Mouse (Mus musculus) hindlimb bud, embryonic 11.5 days (tissue): Measurements from ENCODE around the gene Hp.

Source experiments
- DNase-seq: peaks from one replicate; pipeline ENCODE4 v3.0.0-alpha.2; 2012; ENCODE audit warnings: low read depth, low spot score; ENCODE audit errors: extremely low spot score

The Hp gene

DNA sequence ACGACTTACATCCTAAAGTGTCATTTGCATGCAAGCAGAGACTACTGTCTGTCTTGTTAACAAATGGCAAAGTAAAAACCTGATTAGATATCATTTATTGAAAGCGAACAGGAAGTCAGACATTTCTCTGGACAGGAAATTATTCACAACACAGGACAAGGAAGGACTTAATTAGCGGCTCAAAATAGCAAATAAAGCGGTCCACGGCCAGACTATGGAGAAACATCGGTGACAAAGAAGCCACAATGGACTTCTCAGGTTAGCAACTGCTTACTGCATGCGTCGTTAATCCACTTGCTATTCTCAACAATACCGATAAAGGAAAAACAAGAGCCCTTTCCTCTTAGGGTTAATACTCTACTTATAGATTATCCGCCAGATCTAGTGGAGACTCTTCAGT is 14.2 kb downstream of the Hp start:
- DNase-seq: no peak

DNA sequence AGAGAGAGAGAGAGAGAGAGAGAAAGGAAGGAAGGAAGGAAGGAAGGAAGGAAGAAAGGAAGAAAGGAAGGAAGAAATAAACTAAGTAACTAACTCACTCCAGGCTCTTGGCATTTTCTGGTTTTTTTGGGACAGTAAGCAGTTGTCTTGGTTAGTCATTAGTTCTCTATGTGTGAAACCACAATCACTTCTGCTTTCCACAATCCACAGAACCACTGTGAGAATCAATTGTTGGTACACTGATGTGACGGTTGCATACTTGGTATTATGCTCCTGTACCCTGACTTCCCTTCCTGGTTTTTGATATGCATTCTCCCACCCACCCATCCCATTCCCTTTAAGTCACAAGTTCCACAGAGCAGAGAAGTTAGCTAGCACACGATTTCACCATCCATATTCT is 15.1 kb downstream of the Hp start:
- DNase-seq: no peak

GRCm38 (mm10) chr8:109551663-109552062 is 27.3 kb downstream of the Hp start:
- DNase-seq: no peak

DNA sequence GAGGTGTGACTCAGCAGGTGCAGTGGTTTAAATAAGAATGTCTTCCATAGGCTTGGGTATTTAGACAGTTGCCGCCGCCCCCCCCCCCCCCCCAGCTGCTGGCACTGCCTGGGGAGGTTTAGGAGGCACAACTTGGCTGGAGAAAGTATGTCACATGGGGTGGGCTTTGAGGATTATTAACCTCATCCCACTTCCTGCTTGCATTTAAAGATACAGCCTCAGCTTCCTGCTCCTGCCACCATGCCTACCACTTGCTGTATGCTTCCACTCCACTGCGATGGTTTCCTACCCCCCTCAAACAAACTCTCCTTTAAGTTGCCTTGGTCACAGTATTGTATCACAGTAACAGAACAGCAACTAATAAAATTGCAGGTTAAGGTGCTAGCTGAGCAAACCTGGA is 34.9 kb downstream of the Hp start:
- DNase-seq: no peak

DNA sequence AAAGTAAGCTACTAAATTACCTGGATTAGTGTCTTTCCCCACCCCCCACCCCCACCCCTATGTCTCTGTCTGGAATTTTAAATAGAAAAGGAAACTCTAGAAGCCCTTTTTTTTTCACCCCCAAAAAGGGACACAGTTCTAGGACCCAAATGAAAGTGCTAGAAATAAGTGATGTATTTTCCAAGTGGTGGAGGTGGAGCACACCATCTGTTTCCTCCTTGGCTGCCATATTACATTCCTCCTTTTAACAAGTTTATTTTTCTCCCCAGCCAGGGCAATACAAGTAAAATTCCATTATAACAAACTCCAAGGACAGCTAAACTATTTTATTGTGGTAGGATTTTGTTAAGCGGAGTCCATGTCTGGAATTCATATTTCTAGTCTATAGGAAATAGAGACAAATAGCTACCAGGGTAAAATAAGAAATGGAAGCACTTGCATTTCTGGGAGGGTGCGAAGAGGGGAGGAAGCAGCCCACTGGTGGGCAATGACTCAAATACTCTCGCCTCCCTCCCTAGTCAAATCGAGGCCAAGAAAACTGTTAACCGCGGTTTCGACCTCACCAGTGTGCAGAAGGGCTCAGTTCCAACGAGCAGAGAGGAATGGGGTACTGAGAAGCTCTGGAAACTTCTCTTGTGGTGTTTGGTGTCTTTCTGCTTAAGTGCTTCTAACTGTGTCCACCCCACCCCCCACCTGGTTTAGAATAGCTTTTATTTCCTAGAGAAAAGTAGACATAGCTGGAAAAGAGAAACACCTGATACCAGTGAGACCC is 36.0 kb downstream of the Hp start:
- DNase-seq: no peak

DNA sequence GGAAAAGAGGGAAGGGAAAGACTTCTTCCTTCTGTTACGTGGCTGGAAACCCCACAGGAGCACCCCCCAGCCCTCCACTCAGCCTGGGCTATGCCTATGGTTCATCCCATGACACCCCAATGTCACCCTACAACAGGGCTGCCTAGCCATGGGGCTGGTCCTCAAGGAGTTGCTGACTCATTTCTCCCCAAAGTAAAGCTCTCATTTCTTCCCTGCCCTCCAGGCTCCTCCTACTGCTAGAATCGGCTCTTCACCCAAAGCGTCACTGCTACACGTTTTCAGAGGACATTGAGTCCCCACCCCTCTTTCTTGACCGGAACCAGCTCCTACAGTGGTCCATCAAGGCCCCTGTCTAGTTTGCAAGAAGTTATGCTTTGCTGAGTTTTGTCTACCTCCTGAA is 36.8 kb downstream of the Hp start:
- DNase-seq: no peak

- peak; percentile 60 for DNase-seq
Observed at GRCm38 (mm10) chr8:109536703-109537102, 42.3 kb downstream of the Hp start.

- peak; percentile 42 for DNase-seq
Observed at GRCm38 (mm10) chr8:109535140-109535990, 43.6 kb downstream of the Hp start.
